Mouse (Mus musculus) embryonic facial prominence, embryonic 12.5 days (tissue): Measurements from ENCODE around the gene Hist1h3i. TPM values are rescaled to one million over a fixed set of nuclear protein-coding genes. Genes with fewer than 3 reads are reported as not detected.
"Not testable (repeated sequence)": the region's sequence is repeated elsewhere in the genome, so short reads cannot be mapped to it uniquely, and the experiment has no call there.

Experiments used
- ATAC-seq: fragments of 200-750 bp; cut with Nextera tagmentation; 2 replicates; pipeline ENCODE4 v1.8.0; 2017; ENCODE audit not compliant: insufficient number of reproducible peaks, insufficient read depth, low FRiP score, low TSS enrichment
- H3K27ac ChIP-seq: fragments of 300-500 bp; sonication (generic); 2 replicates; pipeline ENCODE4 v1.5.1; 2016; ENCODE audit warnings: mild to moderate bottlenecking
- H3K27me3 ChIP-seq: fragments of 300-500 bp; sonication (generic); 2 replicates; pipeline ENCODE4 v1.6.1; 2016; ENCODE audit warnings: mild to moderate bottlenecking, moderate library complexity
- H3K36me3 ChIP-seq: fragments of 300-500 bp; sonication (generic); 2 replicates; pipeline ENCODE4 v1.6.1; 2016; ENCODE audit warnings: mild to moderate bottlenecking
- H3K4me1 ChIP-seq: fragments of 300-500 bp; sonication (generic); 2 replicates; pipeline ENCODE4 v1.6.1; 2016
- H3K4me2 ChIP-seq: fragments of 300-500 bp; sonication (generic); replicated peaks from 2 replicates; pipeline ENCODE4 v1.6.1; 2016; ENCODE audit warnings: mild to moderate bottlenecking, moderate library complexity
- H3K4me3 ChIP-seq: fragments of 300-500 bp; sonication (generic); 2 replicates; pipeline ENCODE4 v1.5.1; 2016; ENCODE audit warnings: mild to moderate bottlenecking
- H3K9ac ChIP-seq: fragments of 300-500 bp; sonication (generic); 2 replicates; pipeline ENCODE4 v1.6.1; 2016; ENCODE audit warnings: mild to moderate bottlenecking, moderate library complexity
- H3K9me3 ChIP-seq: fragments of 300-500 bp; sonication (generic); 2 replicates; pipeline ENCODE4 v1.6.1; 2016; ENCODE audit warnings: mild to moderate bottlenecking, moderate library complexity
- WGBS: fragments of 180-500 bp; shearing (Covaris S2); methylation state at CpG from one replicate; pipeline ENCODE4 v1.1.7; 2016; 5-methylcytosine and 5-hydroxymethylcytosine counted together
- polyA plus RNA-seq: library from polyadenylated mRNA; unstranded; fragments of >200 nt; fragmentation: Nextera tagmentation; extraction: Ambion mirVana; gene quantifications from 2 replicates; pipeline ENCODE4 v1.2.1, GENCODE M21; 2016

Hist1h3i gene
- polyA plus RNA-seq, 1 experiment from 2014 or later, result 144 TPM

GRCm38 (mm10) chr13:21795584-21795983 is 12.4 kb upstream of the Hist1h3i start:
- Histone ChIP-seq H3K4me2 (no peak overlapping the region), H3K9ac (no peak overlapping the region), H3K4me1 (peaks cover 3% of the 10 kb centered on the region; the same call in 1 of the 2 replicates), H3K27ac (no peak overlapping the region), H3K9me3 (no peaks in the 10 kb centered on the region), H3K27me3 (no peaks in the 10 kb centered on the region), H3K4me3 (no peak overlapping the region), H3K36me3 (no peaks in the 10 kb centered on the region)
- no peak for ATAC-seq
- 90% methylated on average over 7 of the region's 7 CpGs for WGBS

- WGBS, result 11% methylated on average over 16 of the region's 18 CpGs
- H3K36me3 ChIP-seq, result no peaks in the 10 kb centered on the region
- no peaks in the 10 kb centered on the region for H3K27me3 ChIP-seq
- peak overlapping the region; percentile 36 for H3K4me2 ChIP-seq
- peaks cover 17% of the 10 kb centered on the region for H3K4me1 ChIP-seq
- H3K27ac ChIP-seq, result peak overlapping the region; percentile 3; the same call in 1 of the 2 replicates
- H3K9me3 ChIP-seq, result no peaks in the 10 kb centered on the region
- peak overlapping the region; percentile 41; the same call in 1 of the 2 replicates for H3K9ac ChIP-seq
- no peak for ATAC-seq
- H3K4me3 ChIP-seq, result peak overlapping the region; percentile 23; the same call in 1 of the 2 replicates
Observed at GRCm38 (mm10) chr13:21790601-21791283, 7.6 kb upstream of the Hist1h3i start.

GRCm38 (mm10) chr13:21789925-21790324 is 6.8 kb upstream of the Hist1h3i start:
- Histone ChIP-seq H3K27me3 (no peaks in the 10 kb centered on the region), H3K27ac (no peak overlapping the region), H3K9ac (no peak overlapping the region), H3K9me3 (no peaks in the 10 kb centered on the region), H3K36me3 (no peaks in the 10 kb centered on the region), H3K4me2 (no peak overlapping the region), H3K4me3 (no peak overlapping the region), H3K4me1 (peaks cover 20% of the 10 kb centered on the region)
- ATAC-seq, result no peak
- WGBS, result 63% methylated on average over 6 of the region's 6 CpGs

- no peaks in the 10 kb centered on the region for H3K36me3 ChIP-seq
- peaks cover 27% of the 10 kb centered on the region for H3K4me1 ChIP-seq
- H3K27me3 ChIP-seq, result no peaks in the 10 kb centered on the region
- H3K4me2 ChIP-seq, result peak overlapping the region; percentile 46
- H3K9me3 ChIP-seq, result no peaks in the 10 kb centered on the region
- 0 out of 2 replicates have a peak overlapping the region, but pooled peaks have one; percentile 38 for H3K9ac ChIP-seq
- H3K4me3 ChIP-seq, result peak overlapping the region; percentile 36
- 11% methylated on average over 16 of the region's 21 CpGs for WGBS
- H3K27ac ChIP-seq, result peak overlapping the region; percentile 88
- peak; percentile 7; the same call in 1 of the 2 replicates for ATAC-seq
Observed at GRCm38 (mm10) chr13:21787760-21788593, 4.8 kb upstream of the Hist1h3i start.

DNA sequence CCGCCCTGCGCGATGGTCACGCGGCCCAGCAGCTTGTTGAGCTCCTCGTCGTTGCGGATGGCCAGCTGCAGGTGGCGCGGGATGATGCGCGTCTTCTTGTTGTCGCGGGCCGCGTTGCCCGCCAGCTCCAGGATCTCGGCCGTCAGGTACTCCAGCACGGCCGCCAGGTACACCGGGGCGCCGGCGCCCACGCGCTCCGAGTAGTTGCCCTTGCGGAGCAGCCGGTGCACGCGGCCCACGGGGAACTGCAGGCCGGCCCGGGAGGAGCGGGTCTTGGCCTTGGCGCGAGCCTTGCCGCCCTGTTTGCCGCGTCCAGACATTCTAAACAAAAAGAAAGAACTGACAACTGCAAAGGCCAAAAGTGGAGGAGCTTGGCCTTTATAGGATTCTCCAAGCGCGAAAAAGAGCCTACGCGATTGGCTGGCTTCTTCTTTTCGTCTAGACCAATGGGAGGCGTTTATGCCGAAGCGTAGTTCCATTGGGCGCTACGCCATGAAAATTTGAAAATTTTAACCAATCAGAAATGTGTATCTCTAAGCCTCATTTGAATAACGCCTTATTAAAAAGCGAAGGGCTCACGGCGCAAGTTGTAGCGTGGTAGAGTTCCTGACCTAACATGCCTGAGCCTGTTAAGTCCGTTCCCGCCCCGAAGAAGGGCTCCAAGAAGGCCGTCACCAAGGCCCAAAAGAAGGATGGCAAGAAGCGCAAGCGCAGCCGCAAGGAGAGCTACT is 3.9 kb upstream of the Hist1h3i start, which contains the start of the genes Hist1h2an and Hist1h2bp:
Gene Hist1h2an (minus strand): TSS at position 320 of the 731 bp plus-strand sequence.
Gene Hist1h2bp (plus strand): TSS at position 563 of the 731 bp plus-strand sequence.
- Histone ChIP-seq H3K9ac (peak within 1 kb of the TSS; percentile 45), H3K4me2 (peak within 1 kb of the TSS; percentile 55), H3K4me3 (peak within 1 kb of the TSS; percentile 36), H3K4me1 (peaks cover 27% of the 10 kb centered on the region), H3K27ac (peak within 1 kb of the TSS; percentile 91)
- not testable (repeated sequence) for H3K36me3 ChIP-seq, H3K27me3 ChIP-seq, H3K9me3 ChIP-seq
- peak; percentile 92 for ATAC-seq
- under 1% methylated on average over 39 of the region's 63 CpGs for WGBS

- Histone ChIP-seq H3K4me1 (peaks cover 27% of the 10 kb centered on the region), H3K27me3 (no peaks in the 10 kb centered on the region), H3K4me2 (peak overlapping the region; percentile 55), H3K9me3 (no peaks in the 10 kb centered on the region), H3K9ac (peak overlapping the region; percentile 45), H3K36me3 (no peaks in the 10 kb centered on the region), H3K4me3 (peak overlapping the region; percentile 36), H3K27ac (peak overlapping the region; percentile 91)
- 5% methylated on average over 8 of the region's 8 CpGs for WGBS
- no peak for ATAC-seq
Observed at GRCm38 (mm10) chr13:21786189-21786898, 3.2 kb upstream of the Hist1h3i start.

GRCm38 (mm10) chr13:21784311-21784710 is 1.1 kb upstream of the Hist1h3i start:
- Histone ChIP-seq H3K9me3 (no peaks in the 10 kb centered on the region), H3K9ac (peak overlapping the region; percentile 30; the same call in 1 of the 2 replicates), H3K4me1 (peaks cover 23% of the 10 kb centered on the region), H3K4me3 (0 out of 2 replicates have a peak overlapping the region, but pooled peaks have one; percentile 45), H3K36me3 (no peaks in the 10 kb centered on the region), H3K27ac (peak overlapping the region; percentile 95), H3K4me2 (peak overlapping the region; percentile 49), H3K27me3 (no peaks in the 10 kb centered on the region)
- WGBS, result 31% methylated on average over 6 of the region's 6 CpGs
- ATAC-seq, result no peak

DNA sequence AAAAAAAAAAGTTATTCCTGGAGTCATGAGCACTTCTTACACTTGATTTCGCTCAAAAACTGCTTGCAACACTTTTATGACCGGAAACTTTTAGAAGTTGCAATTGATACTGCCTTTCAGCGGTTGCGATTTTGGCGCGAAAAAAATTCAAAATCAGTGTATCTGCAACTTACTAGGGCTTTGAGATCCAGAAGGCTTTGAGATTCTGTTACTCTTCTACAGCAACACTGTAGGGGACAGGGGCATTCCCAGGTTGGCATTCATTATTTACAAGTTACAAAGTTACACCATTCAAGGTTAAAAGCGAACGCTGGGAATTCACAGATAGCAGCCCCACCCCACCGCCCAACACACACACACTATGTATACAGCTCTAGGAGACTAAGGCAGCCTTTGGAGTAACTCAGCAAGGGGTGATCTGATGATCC is 578 bp upstream of the Hist1h3i start:
- no peaks in the 10 kb centered on the region for H3K9me3 ChIP-seq
- H3K27me3 ChIP-seq, result no peaks in the 10 kb centered on the region
- peak overlapping the region; percentile 30; the same call in 1 of the 2 replicates for H3K9ac ChIP-seq
- ATAC-seq, result no peak
- H3K27ac ChIP-seq, result peak overlapping the region; percentile 95
- peaks cover 23% of the 10 kb centered on the region for H3K4me1 ChIP-seq
- peak overlapping the region; percentile 45 for H3K4me3 ChIP-seq
- 3% methylated on average over 9 of the region's 9 CpGs for WGBS
- H3K4me2 ChIP-seq, result peak overlapping the region; percentile 49
- H3K36me3 ChIP-seq, result no peaks in the 10 kb centered on the region

DNA sequence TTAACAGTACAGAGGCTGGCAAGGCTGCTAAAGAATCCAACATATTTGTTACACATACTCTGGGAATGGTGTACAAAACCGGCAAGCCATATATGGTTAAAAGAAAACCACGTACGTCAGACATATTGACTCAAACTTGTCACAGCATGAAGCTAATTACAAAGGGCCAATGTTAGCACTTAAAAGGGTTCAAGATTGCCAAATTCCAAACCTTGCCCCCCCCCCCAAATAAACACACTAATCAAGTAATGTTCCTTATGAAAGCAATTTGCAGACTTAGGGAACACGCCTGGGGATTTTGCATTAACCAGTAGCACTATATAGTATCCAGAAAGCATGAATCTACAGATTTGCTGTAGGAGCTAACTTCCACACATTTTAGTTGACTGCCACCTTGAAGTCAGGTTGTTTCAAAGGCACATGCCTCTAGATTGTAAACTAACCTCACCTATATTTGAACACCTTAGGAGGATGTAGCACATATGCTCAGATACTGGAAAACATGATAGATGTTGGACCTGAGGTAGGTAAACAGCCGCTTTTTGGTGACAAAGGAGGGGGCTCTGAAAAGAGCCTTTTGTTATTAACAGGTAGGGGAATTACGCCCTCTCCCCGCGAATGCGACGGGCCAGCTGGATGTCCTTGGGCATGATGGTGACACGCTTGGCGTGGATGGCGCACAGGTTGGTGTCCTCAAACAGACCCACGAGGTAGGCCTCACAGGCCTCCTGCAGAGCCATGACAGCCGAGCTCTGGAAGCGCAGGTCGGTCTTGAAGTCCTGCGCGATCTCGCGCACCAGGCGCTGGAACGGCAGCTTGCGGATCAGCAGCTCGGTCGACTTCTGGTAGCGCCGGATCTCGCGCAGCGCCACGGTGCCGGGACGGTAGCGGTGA is 562 bp downstream of the Hist1h3i start:
- Histone ChIP-seq H3K4me2 (peak overlapping the region; percentile 78), H3K9ac (peak overlapping the region; percentile 54; the same call in 1 of the 2 replicates), H3K4me1 (peaks cover 16% of the 10 kb centered on the region), H3K4me3 (peak overlapping the region; percentile 45), H3K27ac (peak overlapping the region; percentile 95)
- under 1% methylated on average over 17 of the region's 35 CpGs for WGBS
- H3K9me3 ChIP-seq, H3K36me3 ChIP-seq, ATAC-seq, H3K27me3 ChIP-seq: not testable (repeated sequence)

- peaks cover 19% of the 10 kb centered on the region for H3K4me1 ChIP-seq
- H3K36me3 ChIP-seq, result no peaks in the 10 kb centered on the region
- no peaks in the 10 kb centered on the region for H3K9me3 ChIP-seq
- H3K4me2 ChIP-seq, result no peak overlapping the region
- H3K9ac ChIP-seq, result no peak overlapping the region
- no peak overlapping the region for H3K4me3 ChIP-seq
- ATAC-seq, result no peak
- no peaks in the 10 kb centered on the region for H3K27me3 ChIP-seq
- 84% methylated on average over 1 of the region's 1 CpGs for WGBS
- 0 out of 2 replicates have a peak overlapping the region, but pooled peaks have one; percentile 60 for H3K27ac ChIP-seq
Observed at GRCm38 (mm10) chr13:21781639-21782038, 1.5 kb downstream of the Hist1h3i start.
